Comparison of ENCODE assay signal across 9 mouse cellular contexts in genomic region chr4:149445868-149446267, GRCm38 (mm10). TPM values are rescaled to one million over a fixed set of nuclear protein-coding genes. Genes with fewer than 3 reads are reported as not detected.
DNase-seq lines count a peak whose midpoint lies in the region; ATAC-seq and TF ChIP-seq lines count a peak whose summit lies in the region.
"Had no signal": no experiment of that assay in that cellular context is flagged by ENCODE, and none has a peak within 500 bp of the region (broad histone marks: within the 10 kb centered on the region; RNA-seq: fewer than 3 reads in every experiment).

No protein-coding gene starts in this region.

- H3K27ac ChIP-seq in gastrocnemius, adult 2 months = peak overlapping the region; percentile 86
- peak overlapping the region; percentile 94 for H3K27ac ChIP-seq in intestine, embryonic 15.5 days
- peak overlapping the region; percentile 72 for H3K27ac ChIP-seq in lung, embryonic 16.5 days (ENCODE audit: low read length)

- H3K36me3 ChIP-seq in intestine, embryonic 15.5 days = no peaks in the 10 kb centered on the region
- no peaks in the 10 kb centered on the region for H3K36me3 ChIP-seq in lung, embryonic 16.5 days (ENCODE audit: control insufficient read depth, insufficient read depth, low read length)

- WGBS in intestine, embryonic 15.5 days = 7% methylated on average over 11 of the region's 11 CpGs
- WGBS in lung, embryonic 16.5 days = 2% methylated on average over 11 of the region's 11 CpGs

- no peaks in the 10 kb centered on the region for H3K27me3 ChIP-seq in intestine, embryonic 15.5 days (replicated peaks)
- no peaks in the 10 kb centered on the region for H3K27me3 ChIP-seq in lung, embryonic 16.5 days (ENCODE audit: control insufficient read depth, insufficient read depth, low read depth, low read length)

- no peaks in the 10 kb centered on the region for H3K9me3 ChIP-seq in intestine, embryonic 15.5 days
- H3K9me3 ChIP-seq in lung, embryonic 16.5 days (ENCODE audit: control insufficient read depth, low read length) = no peaks in the 10 kb centered on the region

- H3K4me2 ChIP-seq in intestine, embryonic 15.5 days (replicated peaks) = peak overlapping the region; percentile 75
- H3K4me2 ChIP-seq in lung, embryonic 16.5 days (ENCODE audit: low read depth, low read length) = peak overlapping the region; percentile 67

- no peak for TF ChIP-seq CTCF in gastrocnemius, adult 2 months (IDR thresholded peaks at IDR 0.05)

- intact Hi-C loops in gastrocnemius, adult 2 months (cut with DNase I) = loop anchor here (2.0 kb wide), 1 partner anchor 71 kb away; no protein-coding TSS in a partner anchor

- H3K9ac ChIP-seq in intestine, embryonic 15.5 days = no peak overlapping the region
- peak overlapping the region; percentile 39 for H3K9ac ChIP-seq in lung, embryonic 16.5 days (ENCODE audit: low read length)

- H3K4me3 ChIP-seq in gastrocnemius, adult 2 months = peak overlapping the region; percentile 72
- H3K4me3 ChIP-seq in intestine, embryonic 15.5 days (replicated peaks) = no peak overlapping the region
- H3K4me3 ChIP-seq in lung, embryonic 16.5 days (ENCODE audit: low read length) = peak overlapping the region; percentile 41; the same call in 1 of the 2 replicates

- peak; percentile 59 for ATAC-seq in intestine, embryonic 15.5 days
- peak; percentile 51 for ATAC-seq in lung, embryonic 16.5 days (ENCODE audit: low read depth)

- peak; percentile 35 for DNase-seq in urinary bladder, postnatal 25 days (ENCODE audit: low spot score)
- DNase-seq in urinary bladder, postnatal 10 days (ENCODE audit: low spot score) = no peak
- peak; percentile 57 to 67 for DNase-seq in cerebellum, postnatal 14 days
- peak; percentile 57 for DNase-seq in gastrocnemius, adult 2 months
- DNase-seq in retina, embryonic 14.5 days (ENCODE audit: low spot score) = peak; percentile 85
- no peak for DNase-seq in spleen, postnatal 14 days (ENCODE audit: low spot score in 2 of 2)

- H3K4me1 ChIP-seq in intestine, embryonic 15.5 days (replicated peaks) = peaks cover 9% of the 10 kb centered on the region; the same call in 1 of the 2 replicates
- peaks cover 6% of the 10 kb centered on the region for H3K4me1 ChIP-seq in lung, embryonic 16.5 days (replicated peaks; ENCODE audit: control insufficient read depth, insufficient read depth, low read length)

RNA-seq across cellular contexts. Expression of gene Rbp7, which starts 8.9 kb away (rescaled TPM):
- 10 to 100 TPM in 1 of 2 experiments, 1 to 10 TPM in 1; 7.9 to 21.0 TPM for total RNA-seq in gastrocnemius, adult 2 months (2021)
- 1.6 and 1.8 TPM in 2 replicates for polyA plus RNA-seq in intestine, embryonic 15.5 days (2015; fragmentation: Nextera tagmentation; extraction: Ambion mirVana)
- polyA plus RNA-seq in lung, embryonic 16.5 days (2015; fragmentation: Nextera tagmentation; extraction: Ambion mirVana) = 2.0 and 3.4 TPM in 2 replicates

RNA-seq across cellular contexts. Expression of gene Ube4b, which starts 19.3 kb away (rescaled TPM):
- total RNA-seq in gastrocnemius, adult 2 months (2021) = 10 to 100 TPM; 31.1 to 35.9 TPM
- polyA plus RNA-seq in intestine, embryonic 15.5 days (2015; fragmentation: Nextera tagmentation; extraction: Ambion mirVana) = 34.3 and 39.0 TPM in 2 replicates
- 30.9 and 33.8 TPM in 2 replicates for polyA plus RNA-seq in lung, embryonic 16.5 days (2015; fragmentation: Nextera tagmentation; extraction: Ambion mirVana)

RNA-seq across cellular contexts. Expression of gene Tmem274, which starts 31.3 kb away (rescaled TPM):
- not detected for total RNA-seq in gastrocnemius, adult 2 months (2021)
- polyA plus RNA-seq in intestine, embryonic 15.5 days (2015; fragmentation: Nextera tagmentation; extraction: Ambion mirVana) = 0.38 TPM in 1 of 2 replicates, not detected in the other
- 0.49 and 0.53 TPM in 2 replicates for polyA plus RNA-seq in lung, embryonic 16.5 days (2015; fragmentation: Nextera tagmentation; extraction: Ambion mirVana)
- polyA plus RNA-seq: gonadal fat pad, adult 2 months had no signal

RNA-seq across cellular contexts. Expression of gene Nmnat1, which starts 39.1 kb away (rescaled TPM):
- 10 to 100 TPM; 30.0 to 32.7 TPM for total RNA-seq in gastrocnemius, adult 2 months (2021)
- 13.3 TPM in 2 replicates for polyA plus RNA-seq in intestine, embryonic 15.5 days (2015; fragmentation: Nextera tagmentation; extraction: Ambion mirVana)
- 10.3 and 11.9 TPM in 2 replicates for polyA plus RNA-seq in lung, embryonic 16.5 days (2015; fragmentation: Nextera tagmentation; extraction: Ambion mirVana)

RNA-seq across cellular contexts. Expression of gene Lzic, which starts 39.2 kb away (rescaled TPM):
- total RNA-seq in gastrocnemius, adult 2 months (2021) = 10 to 100 TPM; 13.1 to 16.1 TPM
- 36.3 and 39.9 TPM in 2 replicates for polyA plus RNA-seq in intestine, embryonic 15.5 days (2015; fragmentation: Nextera tagmentation; extraction: Ambion mirVana)
- 35.2 and 40.7 TPM in 2 replicates for polyA plus RNA-seq in lung, embryonic 16.5 days (2015; fragmentation: Nextera tagmentation; extraction: Ambion mirVana)

Comparison
In these comparisons a context has a peak if more than half of its experiments do, and no peak if none do; other contexts are left out.
1. DNase-seq: peak in urinary bladder, postnatal 25 days (single experiment), cerebellum, postnatal 14 days (2 of 2), gastrocnemius, adult 2 months (single experiment) and retina, embryonic 14.5 days (single experiment); none in urinary bladder, postnatal 10 days (single experiment) and spleen, postnatal 14 days (0 of 2).
2. Peak in every context shown above with its lines, with median percentiles within 50 percentile points of each other: H3K27ac ChIP-seq.